Mouse (Mus musculus) forebrain, embryonic 10.5 days (tissue): ENCODE data around the gene Clstn3. TPM values are rescaled to one million over a fixed set of nuclear protein-coding genes. Genes with fewer than 3 reads are reported as not detected.
A peak's percentile ranks its signal among the peaks of the same experiment; 100 is the strongest.
"Not testable (repeated sequence)": the region's sequence is repeated elsewhere in the genome, so short reads cannot be mapped to it uniquely, and the experiment has no call there.

Experiments used
- DNase-seq: peaks from one replicate; pipeline ENCODE4 v3.0.0-alpha.2; 2017; ENCODE audit warnings: low spot score; ENCODE audit errors: extremely low spot score
- H3K27ac ChIP-seq: fragments of 300-500 bp; sonication (generic); 2 replicates; pipeline ENCODE4 v1.5.1; 2016; ENCODE audit warnings: mild to moderate bottlenecking
- H3K27me3 ChIP-seq: fragments of 300-500 bp; sonication (generic); 2 replicates; pipeline ENCODE4 v1.6.1; 2016; ENCODE audit warnings: mild to moderate bottlenecking; ENCODE audit not compliant: poor library complexity, severe bottlenecking
- H3K36me3 ChIP-seq: fragments of 300-500 bp; sonication (generic); replicated peaks from 2 replicates; pipeline ENCODE4 v1.6.1; 2016; ENCODE audit warnings: mild to moderate bottlenecking, moderate library complexity
- H3K4me1 ChIP-seq: fragments of 300-500 bp; sonication (generic); 2 replicates; pipeline ENCODE4 v1.6.1; 2016
- H3K4me3 ChIP-seq: fragments of 300-500 bp; sonication (generic); 2 replicates; pipeline ENCODE4 v1.5.1; 2016; ENCODE audit warnings: mild to moderate bottlenecking, moderate library complexity
- H3K9me3 ChIP-seq: fragments of 300-500 bp; sonication (generic); 2 replicates; pipeline ENCODE4 v1.6.1; 2016; ENCODE audit warnings: mild to moderate bottlenecking, moderate library complexity
- whole genome bisulfite sequencing: fragments of 180-500 bp; shearing (Covaris S2); methylation state at CpG from one replicate; pipeline ENCODE4 v1.1.7; 2016; 5-methylcytosine and 5-hydroxymethylcytosine counted together
- polyA plus RNA-seq: library from polyadenylated mRNA; unstranded; fragments of >200 nt; fragmentation: Nextera tagmentation; extraction: Ambion mirVana; gene quantifications from 2 replicates; pipeline ENCODE4 v1.2.1, GENCODE M21; 2016

The Clstn3 gene
- 8.4 and 10.6 TPM in 2 replicates for polyA plus RNA-seq

GRCm38 (mm10) chr6:124464305-124465271, at the start of gene Clstn3:
Clstn3 (minus strand) TSS chr6:124464794.
- Histone ChIP-seq H3K9me3 (no peaks in the 10 kb centered on the region), H3K4me1 (peaks cover 25% of the 10 kb centered on the region), H3K36me3 (no peaks in the 10 kb centered on the region), H3K27me3 (peaks cover 25% of the 10 kb centered on the region), H3K4me3 (peak within 1 kb of the TSS; percentile 60), H3K27ac (peak within 1 kb of the TSS; percentile 80)
- 9% methylated on average over 27 of the region's 27 CpGs for WGBS
- peak; percentile 88 for DNase-seq

GRCm38 (mm10) chr6:124512355-124512836, 47.8 kb upstream of the Clstn3 start, which contains the start of gene C1ra:
C1ra (plus strand) TSS chr6:124512405.
- Histone ChIP-seq H3K9me3 (no peaks in the 10 kb centered on the region), H3K4me3 (no peak within 1 kb of the TSS), H3K27me3 (no peaks in the 10 kb centered on the region), H3K27ac (no peak within 1 kb of the TSS), H3K36me3 (no peaks in the 10 kb centered on the region), H3K4me1 (no peaks in the 10 kb centered on the region)
- no peak for DNase-seq
- 10% methylated on average over 6 of the region's 6 CpGs for WGBS

- H3K4me3 ChIP-seq, result no peak overlapping the region
- H3K4me1 ChIP-seq, result no peaks in the 10 kb centered on the region
- no peaks in the 10 kb centered on the region for H3K9me3 ChIP-seq
- H3K27me3 ChIP-seq, result no peaks in the 10 kb centered on the region
- no peak for DNase-seq
- H3K36me3 ChIP-seq, result no peaks in the 10 kb centered on the region
- H3K27ac ChIP-seq, result no peak overlapping the region
- WGBS, result 70% methylated on average over 6 of the region's 6 CpGs
These were observed 47.3 kb upstream of the Clstn3 start for GRCm38 (mm10) chr6:124511936-124512335.

- not testable (repeated sequence) for H3K27ac ChIP-seq, H3K27me3 ChIP-seq
- 94% methylated on average over 5 of the region's 5 CpGs for WGBS
These were observed 44.6 kb upstream of the Clstn3 start for GRCm38 (mm10) chr6:124509192-124509591.

GRCm38 (mm10) chr6:124508292-124508691, 43.7 kb upstream of the Clstn3 start:
- no peak overlapping the region for H3K4me3 ChIP-seq
- no peaks in the 10 kb centered on the region for H3K9me3 ChIP-seq
- 88% methylated on average over 10 of the region's 10 CpGs for WGBS
- DNase-seq, result no peak
- no peaks in the 10 kb centered on the region for H3K27me3 ChIP-seq
- no peaks in the 10 kb centered on the region for H3K4me1 ChIP-seq
- H3K36me3 ChIP-seq, result no peaks in the 10 kb centered on the region
- no peak overlapping the region for H3K27ac ChIP-seq

More at GRCm38 (mm10) chr6:124509192-124509591, 44.6 kb upstream of the Clstn3 start:
- H3K4me1 ChIP-seq, H3K4me3 ChIP-seq, H3K9me3 ChIP-seq, DNase-seq, H3K36me3 ChIP-seq: not testable (repeated sequence)

- no peaks in the 10 kb centered on the region for H3K36me3 ChIP-seq
- no peak overlapping the region for H3K4me3 ChIP-seq
These were observed 42.4 kb upstream of the Clstn3 start for GRCm38 (mm10) chr6:124506991-124507390.

GRCm38 (mm10) chr6:124505028-124505427, 40.4 kb upstream of the Clstn3 start:
- no peak overlapping the region for H3K27ac ChIP-seq
- H3K9me3 ChIP-seq, result no peaks in the 10 kb centered on the region
- no peak for DNase-seq
- no peaks in the 10 kb centered on the region for H3K36me3 ChIP-seq
- H3K27me3 ChIP-seq, result no peaks in the 10 kb centered on the region
- no peak overlapping the region for H3K4me3 ChIP-seq
- no peaks in the 10 kb centered on the region for H3K4me1 ChIP-seq
- 80% methylated on average over 4 of the region's 4 CpGs for WGBS

More at GRCm38 (mm10) chr6:124506991-124507390, 42.4 kb upstream of the Clstn3 start:
- Histone ChIP-seq H3K4me1 (no peaks in the 10 kb centered on the region), H3K27me3 (no peaks in the 10 kb centered on the region), H3K9me3 (no peaks in the 10 kb centered on the region), H3K27ac (no peak overlapping the region)
- WGBS, result 90% methylated on average over 6 of the region's 6 CpGs
- no peak for DNase-seq

- DNase-seq, result no peak
- Histone ChIP-seq H3K9me3 (no peaks in the 10 kb centered on the region), H3K4me1 (no peaks in the 10 kb centered on the region), H3K4me3 (no peak overlapping the region), H3K27me3 (no peaks in the 10 kb centered on the region), H3K36me3 (no peaks in the 10 kb centered on the region), H3K27ac (no peak overlapping the region)
- 90% methylated on average over 5 of the region's 5 CpGs for WGBS
These were observed 37.4 kb upstream of the Clstn3 start for GRCm38 (mm10) chr6:124502021-124502420.

- H3K4me3 ChIP-seq, result no peak overlapping the region
- no peaks in the 10 kb centered on the region for H3K4me1 ChIP-seq
- DNase-seq, result no peak
- no peaks in the 10 kb centered on the region for H3K9me3 ChIP-seq
- no peaks in the 10 kb centered on the region for H3K36me3 ChIP-seq
- no peaks in the 10 kb centered on the region for H3K27me3 ChIP-seq
- WGBS, result 87% methylated on average over 4 of the region's 4 CpGs
- no peak overlapping the region for H3K27ac ChIP-seq
These were observed 36.9 kb upstream of the Clstn3 start for GRCm38 (mm10) chr6:124501473-124501872.

GRCm38 (mm10) chr6:124499914-124500566, 35.4 kb upstream of the Clstn3 start:
- no peak for DNase-seq
- 51% methylated on average over 10 of the region's 10 CpGs for WGBS
- H3K27me3 ChIP-seq, result no peaks in the 10 kb centered on the region
- H3K27ac ChIP-seq, result no peak overlapping the region
- H3K9me3 ChIP-seq, result peaks cover 8% of the 10 kb centered on the region; the same call in 1 of the 2 replicates
- no peaks in the 10 kb centered on the region for H3K36me3 ChIP-seq
- no peak overlapping the region for H3K4me3 ChIP-seq
- H3K4me1 ChIP-seq, result no peaks in the 10 kb centered on the region

GRCm38 (mm10) chr6:124496054-124496453, 31.5 kb upstream of the Clstn3 start:
- no peaks in the 10 kb centered on the region for H3K36me3 ChIP-seq
- peaks cover 7% of the 10 kb centered on the region for H3K4me1 ChIP-seq
- H3K4me3 ChIP-seq, result no peak overlapping the region
- WGBS, result 91% methylated on average over 5 of the region's 5 CpGs
- no peak overlapping the region for H3K27ac ChIP-seq
- H3K9me3 ChIP-seq, result peaks cover 8% of the 10 kb centered on the region; the same call in 1 of the 2 replicates
- DNase-seq, result no peak
- no peaks in the 10 kb centered on the region for H3K27me3 ChIP-seq

GRCm38 (mm10) chr6:124493886-124494285, 29.3 kb upstream of the Clstn3 start:
- Histone ChIP-seq H3K4me1 (peaks cover 7% of the 10 kb centered on the region), H3K36me3 (no peaks in the 10 kb centered on the region), H3K27me3 (no peaks in the 10 kb centered on the region), H3K9me3 (peaks cover 8% of the 10 kb centered on the region; the same call in 1 of the 2 replicates), H3K27ac (peak overlapping the region; percentile 76; the same call in 1 of the 2 replicates), H3K4me3 (no peak overlapping the region)
- no peak for DNase-seq
- 82% methylated on average over 5 of the region's 5 CpGs for WGBS
